Mouse (Mus musculus) right cerebral cortex, adult 18-20 months (tissue): ENCODE results near the gene Grik5.
"Not testable (repeated sequence)": the region's sequence is repeated elsewhere in the genome, so short reads cannot be mapped to it uniquely, and the experiment has no call there.

Experiments
- DNase-seq: peaks from one replicate; pipeline ENCODE4 v3.0.0; 2022; ENCODE audit warnings: mixed read lengths

The Grik5 gene

DNA sequence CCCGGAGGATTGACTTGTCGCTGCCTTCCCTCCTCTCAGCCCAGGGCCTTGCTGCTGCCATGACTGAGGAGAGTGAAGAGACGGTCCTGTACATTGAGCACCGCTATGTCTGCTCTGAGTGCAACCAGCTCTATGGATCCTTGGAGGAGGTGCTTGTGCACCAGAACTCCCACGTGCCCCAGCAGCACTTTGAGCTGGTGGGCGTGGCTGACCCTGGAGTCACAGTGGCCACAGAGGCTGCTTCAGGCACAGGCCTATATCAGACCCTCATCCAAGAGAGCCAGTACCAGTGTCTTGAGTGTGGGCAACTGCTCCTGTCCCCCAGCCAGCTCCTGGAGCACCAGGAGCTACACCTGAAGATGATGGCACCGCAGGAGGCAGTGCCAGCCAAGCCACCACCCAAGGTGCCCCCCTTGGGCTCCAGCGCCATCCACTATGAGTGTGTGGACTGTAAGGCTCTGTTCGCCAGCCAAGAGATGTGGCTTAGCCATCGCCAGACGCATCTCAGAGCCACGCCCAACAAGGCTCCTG is 7.4 kb upstream of the Grik5 start:
- DNase-seq = no peak

DNA sequence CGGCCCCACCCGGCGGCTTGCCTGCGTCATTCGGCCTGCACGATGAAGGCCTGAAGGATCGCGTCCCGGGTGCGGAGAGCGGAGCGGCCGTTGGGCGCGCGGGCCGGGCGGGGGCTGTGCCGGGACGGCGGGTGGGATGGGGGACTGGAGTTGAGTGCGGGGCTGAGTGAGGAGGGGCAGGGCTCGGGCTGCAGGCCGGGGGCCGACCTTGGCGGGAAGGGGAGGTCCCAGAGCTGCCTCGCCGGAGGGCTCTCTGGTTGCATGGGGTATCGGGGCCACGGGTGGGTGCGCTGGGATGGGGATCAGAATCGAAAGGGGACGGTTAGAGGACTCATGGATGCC is 5.2 kb upstream of the Grik5 start:
- DNase-seq = no peak

GRCm38 (mm10) chr7:25076663-25077413 is 4.7 kb upstream of the Grik5 start:
- DNase-seq = peak; percentile 99

DNA sequence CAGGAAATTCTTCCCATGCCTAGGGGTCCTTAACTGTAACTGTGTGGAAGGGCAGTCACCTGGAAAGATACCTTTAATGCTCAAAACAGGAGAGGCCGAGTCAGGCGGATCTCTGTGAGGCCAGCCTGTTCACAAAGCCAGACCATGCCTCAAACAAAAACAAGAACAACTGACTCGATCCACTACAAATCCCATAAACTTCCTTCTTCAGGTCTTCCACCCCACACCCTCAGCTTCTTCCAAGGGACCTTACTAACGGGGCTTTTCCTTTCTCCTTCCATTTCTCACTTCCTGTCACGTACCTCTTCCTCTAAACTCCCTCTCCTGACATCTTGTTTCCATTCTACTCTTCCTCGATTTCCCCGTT is 4.1 kb upstream of the Grik5 start:
- DNase-seq = no peak

GRCm38 (mm10) chr7:25073924-25074323 is 1.8 kb upstream of the Grik5 start:
- peak; percentile 73 for DNase-seq

GRCm38 (mm10) chr7:25072716-25073390 is 707 bp upstream of the Grik5 start:
- DNase-seq = peak; percentile 67

GRCm38 (mm10) chr7:25068724-25069123 is 3.4 kb downstream of the Grik5 start:
- peak; percentile 89 for DNase-seq

DNA sequence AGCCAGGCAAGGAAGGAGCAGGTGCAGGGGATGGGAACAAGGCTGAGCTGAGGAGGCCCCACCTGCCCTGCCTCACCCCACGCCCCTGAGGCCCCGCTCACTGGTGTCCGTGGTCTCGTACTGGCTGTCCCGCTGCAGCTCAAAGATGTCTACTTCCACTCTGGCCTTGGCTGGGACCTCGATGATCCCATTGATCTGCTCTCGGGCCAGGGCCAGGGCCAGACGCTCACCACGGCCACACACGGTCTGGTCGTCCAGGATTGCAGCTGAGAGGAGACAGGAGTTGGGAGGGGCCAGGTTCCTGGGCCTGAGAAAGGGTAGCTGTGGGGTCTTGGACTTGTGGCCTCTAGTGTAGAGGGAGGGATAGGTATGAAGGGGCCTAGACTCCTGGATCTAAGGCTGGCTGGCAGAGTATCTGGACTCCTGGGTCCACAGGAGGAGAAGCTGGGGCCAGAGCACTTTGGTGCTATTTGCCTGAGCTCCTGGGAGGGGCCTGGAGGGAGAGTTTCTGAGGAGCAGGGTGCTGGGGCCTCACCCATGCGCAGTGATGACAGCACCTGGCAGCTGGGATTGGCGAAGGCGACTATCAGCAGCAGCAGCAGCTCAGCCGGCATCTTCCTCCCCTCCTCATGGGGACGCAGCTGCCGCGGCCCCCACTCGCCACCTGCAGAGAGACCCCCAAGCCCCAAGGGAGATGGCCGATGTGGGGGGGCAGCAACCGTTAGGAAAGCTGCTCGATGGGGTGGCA is 4.1 kb downstream of the Grik5 start:
- no peak for DNase-seq

GRCm38 (mm10) chr7:25067338-25067737 is 4.8 kb downstream of the Grik5 start:
- DNase-seq = no peak

DNA sequence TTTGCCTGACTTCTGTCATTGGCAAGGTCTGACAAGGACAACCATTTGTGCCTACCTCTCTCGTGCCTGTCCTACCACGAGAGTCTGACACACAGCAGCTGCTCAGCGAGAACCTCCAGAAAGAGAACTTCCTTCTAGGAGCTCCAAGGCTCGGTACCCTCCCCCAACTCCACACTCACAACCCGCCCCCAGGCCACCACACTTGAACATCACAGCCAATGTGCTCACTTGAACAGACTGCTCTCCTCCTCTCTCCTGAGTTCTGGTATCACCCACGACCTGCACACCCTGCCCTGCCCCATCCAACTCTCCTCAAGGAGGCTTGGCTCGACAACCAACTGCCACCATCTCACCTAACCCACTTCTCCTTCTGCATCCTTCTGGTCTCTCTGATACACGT is 8.2 kb downstream of the Grik5 start:
- peak; percentile 84 for DNase-seq

DNA sequence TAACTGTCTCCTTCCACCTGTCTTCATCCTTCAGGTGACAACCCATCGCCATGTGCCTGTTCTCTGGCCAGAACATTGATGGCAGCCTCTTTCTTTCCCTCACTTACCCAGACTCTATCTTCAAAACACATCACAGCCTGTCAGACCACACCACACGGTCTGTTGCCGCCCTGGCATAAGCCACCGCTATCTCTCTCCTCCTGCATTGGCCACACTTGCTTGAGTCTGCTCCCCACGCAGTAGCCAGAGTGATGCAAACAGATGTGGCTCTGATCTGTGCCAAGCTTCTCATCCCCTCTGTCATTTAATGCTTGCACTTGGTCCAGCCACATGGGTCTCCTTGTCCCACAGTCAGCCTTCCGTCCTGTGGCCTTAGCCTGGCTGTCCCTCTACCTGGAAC is 8.8 kb downstream of the Grik5 start:
- DNase-seq = no peak

GRCm38 (mm10) chr7:25058836-25059235 is 13.3 kb downstream of the Grik5 start:
- DNase-seq = no peak

DNA sequence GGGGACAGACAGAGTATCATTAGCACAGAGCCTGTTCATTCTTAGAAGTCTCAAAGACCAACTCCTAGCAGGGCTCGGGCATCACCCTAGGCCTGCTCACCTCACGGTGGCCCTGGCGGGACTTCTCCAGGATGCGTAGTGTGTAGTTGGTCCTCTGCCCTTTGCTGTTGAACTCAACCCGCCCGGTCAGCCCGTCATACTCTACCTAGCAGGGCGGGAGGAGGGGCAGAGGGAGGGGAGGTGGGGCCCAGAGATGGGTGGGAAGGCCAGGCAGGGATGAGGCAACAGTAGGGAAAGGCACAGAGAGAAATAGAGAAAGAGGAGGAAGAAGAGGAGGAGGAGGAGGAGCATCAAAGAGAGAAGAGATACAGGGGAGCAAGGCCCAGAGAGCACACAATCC is 13.8 kb downstream of the Grik5 start:
- DNase-seq = no peak

DNA sequence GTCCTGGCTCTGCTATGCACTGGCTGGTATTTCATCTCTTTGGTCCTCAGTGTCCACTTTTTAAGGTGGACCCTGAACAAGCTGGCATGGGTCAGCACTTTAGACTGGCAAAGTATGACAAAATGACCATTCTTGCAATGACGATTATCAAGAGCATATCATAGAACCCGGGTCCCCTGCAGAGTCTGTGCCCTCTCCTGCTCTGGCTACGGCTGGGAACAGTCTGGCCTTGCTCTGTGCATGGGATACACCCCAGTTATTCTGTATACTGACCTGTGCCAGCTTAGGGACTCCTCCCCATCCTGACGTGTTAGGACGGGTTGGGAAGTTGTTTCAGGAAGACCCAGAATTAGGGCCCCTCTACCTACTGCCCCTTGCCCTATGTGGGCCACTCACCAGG is 14.3 kb downstream of the Grik5 start:
- DNase-seq = no peak

- DNase-seq = no peak
These were observed 15.2 kb downstream of the Grik5 start for GRCm38 (mm10) chr7:25056951-25057350.

DNA sequence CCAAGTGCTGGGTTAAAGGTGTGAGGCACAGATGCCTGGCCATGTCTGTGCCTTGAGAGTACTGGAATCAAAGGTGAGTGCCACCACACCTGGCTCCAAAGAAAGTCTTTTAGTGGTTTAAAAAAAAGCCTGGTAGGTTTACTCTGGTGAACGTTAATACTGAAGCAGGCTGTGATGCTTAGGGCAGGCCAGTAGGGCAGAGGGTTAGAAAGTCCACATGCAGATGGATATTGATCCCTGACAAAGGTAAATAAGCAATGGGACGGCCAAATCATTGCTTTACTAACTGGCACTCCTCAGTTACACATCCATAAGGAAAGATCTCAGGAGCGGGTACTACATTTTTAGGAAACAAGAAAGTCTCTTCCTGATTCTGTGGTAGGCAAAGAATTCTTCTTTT is 19.6 kb downstream of the Grik5 start:
- no peak for DNase-seq

- DNase-seq = peak; percentile 73
These were observed 22.7 kb downstream of the Grik5 start for GRCm38 (mm10) chr7:25049295-25049930.

GRCm38 (mm10) chr7:25047363-25047762 is 24.8 kb downstream of the Grik5 start:
- DNase-seq = peak; percentile 81

- DNase-seq = not testable (repeated sequence)
These were observed 27.5 kb downstream of the Grik5 start for GRCm38 (mm10) chr7:25044599-25044998.

- DNase-seq = peak; percentile 74
These were observed 30.2 kb downstream of the Grik5 start for GRCm38 (mm10) chr7:25041921-25042320.

DNA sequence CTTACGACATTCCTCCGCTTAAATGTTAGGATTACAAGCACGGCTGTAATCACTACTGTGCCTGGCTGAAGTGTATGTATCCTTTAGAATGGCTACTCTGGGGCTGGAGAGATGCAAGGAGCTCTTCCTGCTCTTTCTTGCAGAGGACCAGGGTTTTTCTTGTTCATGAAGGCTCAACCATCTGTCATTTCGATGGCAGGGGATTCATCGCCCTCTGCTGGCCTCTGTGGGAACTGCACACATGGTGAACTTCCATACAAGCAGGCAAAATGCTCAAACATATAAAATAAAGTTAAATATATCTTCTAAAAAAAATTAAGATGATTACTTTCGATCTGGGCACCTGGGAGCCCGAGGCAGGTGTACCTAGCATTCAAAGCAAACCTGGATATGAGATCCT is 36.2 kb downstream of the Grik5 start:
- peak; percentile 76 for DNase-seq

DNA sequence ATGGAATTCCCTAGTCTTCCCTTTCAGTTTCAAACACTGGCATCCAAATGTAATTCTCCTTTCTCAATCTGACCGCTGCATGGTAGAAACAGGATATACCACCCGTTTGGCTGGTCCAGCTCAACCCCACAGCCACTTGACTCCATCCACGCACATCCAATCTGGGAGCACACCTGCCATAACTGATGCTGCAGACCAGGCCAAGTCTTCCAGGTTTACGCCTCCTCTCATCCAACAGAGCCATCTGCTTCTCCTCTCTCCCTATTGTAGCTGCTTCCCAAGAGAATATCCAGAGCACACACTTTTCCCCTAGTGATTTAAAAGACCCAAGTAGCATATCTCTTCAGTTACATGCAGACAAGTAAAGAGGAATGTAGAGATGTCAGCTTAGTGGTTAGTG is 37.4 kb downstream of the Grik5 start:
- peak; percentile 60 for DNase-seq

- no peak for DNase-seq
These were observed 40.6 kb downstream of the Grik5 start for GRCm38 (mm10) chr7:25031528-25031927.
